Mouse (Mus musculus): ENCODE results near the gene Fam189a1.

GRCm38 (mm10) chr7:65031741-65032140 is 124.6 kb downstream of the Fam189a1 start:
- TF ChIP-seq CTCF (IDR thresholded peaks at IDR 0.05; ENCODE audit: low read depth, low read length): no peak
- TF ChIP-seq POLR2A (IDR thresholded peaks at IDR 0.05; ENCODE audit: insufficient read depth, low read length): no peak

All from ES-Bruce4 (cell line).